Mouse (Mus musculus) frontal cortex, adult (tissue): ENCODE measurements at regions not wholly inside any gene's neighbourhood (a gene's known extent, or its start where the extent isn't known, plus 50 kb on each side); places are given as distances from the start of the nearest gene placed in this dataset.

ENCODE experiments used
- ATAC-seq: cut with Nextera tagmentation; 2 replicates; pipeline ENCODE4 v1.9.2; 2017; ENCODE audit warnings: mild to moderate bottlenecking, moderate library complexity, mixed read lengths; ENCODE audit not compliant: low TSS enrichment

DNA sequence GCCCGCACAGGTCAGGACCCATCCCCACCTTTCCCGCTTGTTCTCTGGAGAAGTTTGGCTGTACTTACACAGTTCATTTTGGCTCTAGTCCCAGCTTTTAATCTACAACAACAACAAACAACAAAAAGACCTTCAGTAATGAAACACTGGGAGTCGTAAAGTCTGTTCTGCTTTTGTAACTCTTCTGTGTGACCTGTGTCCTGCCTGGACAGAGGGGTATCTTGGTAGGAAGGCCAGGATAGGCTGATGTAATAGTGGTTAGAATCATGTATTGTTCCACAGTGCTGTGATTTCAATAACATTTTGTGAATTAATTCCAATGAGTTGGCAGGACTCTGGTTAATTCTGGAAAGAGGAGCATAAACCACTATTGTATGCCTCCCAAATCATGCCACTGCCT, 136.9 kb downstream of the Barhl2 start:
- no peak for ATAC-seq

DNA sequence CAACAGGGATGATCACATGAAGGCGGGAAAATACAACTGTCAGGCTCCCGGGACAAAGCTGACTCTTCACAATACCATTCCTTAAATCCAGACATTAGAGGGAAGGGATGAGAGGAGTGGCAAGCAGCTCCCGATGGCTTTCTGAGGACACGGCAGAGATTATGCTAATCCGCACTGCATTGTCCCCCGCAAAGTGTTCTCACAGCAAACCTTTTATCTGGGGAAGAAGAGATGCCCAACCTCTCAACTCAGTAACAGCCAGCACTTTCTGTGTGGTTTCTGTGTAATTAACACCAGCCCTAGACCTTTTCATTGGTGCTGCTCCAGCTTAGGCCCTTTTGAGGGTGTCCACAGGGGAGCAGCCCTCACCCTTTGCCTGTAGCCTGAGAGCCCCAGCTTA, 137.9 kb downstream of the Barhl2 start:
- no peak for ATAC-seq

DNA sequence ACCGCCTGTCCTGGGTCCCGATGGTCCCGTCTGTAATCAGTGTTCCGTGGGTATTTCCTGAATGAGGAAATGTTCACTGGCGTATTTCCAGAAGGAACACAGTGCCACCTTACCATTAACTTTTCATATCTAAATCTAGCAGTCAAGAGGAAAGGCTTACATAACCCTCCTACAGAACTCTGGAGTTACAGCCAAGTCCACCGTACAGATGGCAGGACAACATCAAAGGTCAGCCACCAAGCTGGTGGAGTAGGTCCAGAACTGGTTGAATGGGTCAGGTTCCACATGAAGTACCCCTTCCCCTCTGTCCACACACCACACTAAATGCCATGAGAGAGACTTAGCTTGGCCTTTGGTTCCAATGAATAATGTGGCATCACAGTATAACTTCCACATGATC, 139.7 kb downstream of the Barhl2 start:
- ATAC-seq, result no peak

DNA sequence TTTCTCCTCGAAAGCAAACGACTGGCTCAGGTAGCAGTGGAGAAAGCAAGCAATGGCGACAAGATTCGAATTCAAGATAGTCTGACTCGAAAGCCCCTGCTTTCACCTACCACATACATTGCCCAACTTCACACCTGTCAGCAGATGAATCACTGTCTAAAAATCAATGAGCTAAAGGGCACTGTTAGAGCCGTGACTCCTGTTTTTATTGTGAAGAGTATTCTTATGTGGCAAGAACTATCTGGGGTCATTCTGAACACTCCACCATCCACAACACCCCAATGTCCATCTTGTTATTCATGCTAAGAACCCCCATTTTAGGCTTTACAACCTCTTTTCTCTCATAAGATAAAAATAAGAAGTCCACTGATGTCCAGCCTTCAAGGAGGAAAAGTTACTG, 144.1 kb downstream of the Barhl2 start:
- ATAC-seq, result no peak

GRCm38 (mm10) chr5:106301372-106301771, 156.6 kb downstream of the Barhl2 start:
- no peak for ATAC-seq

- ATAC-seq, result no peak
Measured at GRCm38 (mm10) chr5:106296721-106297120, 161.2 kb downstream of the Barhl2 start.

DNA sequence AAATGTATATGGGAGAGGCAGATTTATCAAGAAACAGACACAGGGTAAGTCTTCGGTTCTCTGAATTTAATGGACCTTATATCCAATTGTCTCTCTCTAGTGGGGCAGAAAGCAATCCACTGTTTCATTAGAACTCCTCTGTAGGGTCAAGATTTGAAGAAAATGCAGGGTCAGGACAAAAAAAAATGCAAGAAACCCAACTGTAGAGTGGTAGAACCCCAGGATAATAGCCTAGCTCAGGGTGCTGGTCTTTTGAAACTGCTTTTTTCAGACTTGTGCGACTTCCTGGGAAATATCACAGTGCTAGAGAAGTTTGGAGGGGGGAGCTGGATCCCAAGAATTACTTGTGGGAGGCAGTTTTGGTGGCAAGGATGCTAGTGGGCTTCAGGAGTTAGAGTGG, 162.0 kb downstream of the Barhl2 start:
- ATAC-seq, result no peak

GRCm38 (mm10) chr5:106295538-106295937, 162.4 kb downstream of the Barhl2 start:
- ATAC-seq, result no peak

DNA sequence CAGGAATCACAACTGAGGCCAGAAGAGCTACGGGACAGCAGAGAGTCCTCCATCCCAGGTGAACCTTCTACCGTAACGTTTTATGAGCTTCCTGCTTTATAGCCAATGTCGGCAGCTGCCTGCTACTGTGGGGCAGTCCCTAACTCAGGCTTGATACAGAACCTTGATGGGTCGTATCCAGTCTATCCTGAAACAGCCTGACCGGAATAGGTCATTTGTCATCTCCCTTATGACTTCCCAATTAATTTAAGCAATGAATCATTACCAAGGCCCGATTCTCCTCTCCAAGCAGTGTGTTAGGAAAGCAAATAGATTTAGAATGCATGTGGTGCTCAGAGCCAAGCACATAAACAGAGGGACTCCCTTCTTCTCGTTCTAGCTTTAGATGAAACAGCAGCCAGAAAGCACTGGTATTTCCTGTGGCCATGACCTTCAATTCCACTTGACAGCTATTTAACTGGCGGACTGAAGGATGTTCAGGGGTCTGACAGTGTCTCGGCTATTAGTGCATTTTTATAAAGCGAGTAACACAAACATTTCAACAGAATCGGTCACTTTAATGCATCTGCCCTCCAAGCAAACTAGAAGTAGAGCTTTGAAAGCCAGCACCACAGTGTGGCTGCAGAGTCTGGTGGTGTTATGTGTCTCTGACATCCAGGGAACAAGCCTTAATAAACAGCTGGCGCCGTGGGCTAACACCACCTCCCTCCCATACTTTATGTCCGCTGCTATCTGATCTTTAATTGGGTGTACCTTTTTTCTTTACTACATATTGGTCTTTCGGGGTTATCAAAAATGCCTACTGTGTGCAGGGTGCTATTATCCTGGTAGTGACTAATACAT, 165.4 kb downstream of the Barhl2 start:
- no peak for ATAC-seq

DNA sequence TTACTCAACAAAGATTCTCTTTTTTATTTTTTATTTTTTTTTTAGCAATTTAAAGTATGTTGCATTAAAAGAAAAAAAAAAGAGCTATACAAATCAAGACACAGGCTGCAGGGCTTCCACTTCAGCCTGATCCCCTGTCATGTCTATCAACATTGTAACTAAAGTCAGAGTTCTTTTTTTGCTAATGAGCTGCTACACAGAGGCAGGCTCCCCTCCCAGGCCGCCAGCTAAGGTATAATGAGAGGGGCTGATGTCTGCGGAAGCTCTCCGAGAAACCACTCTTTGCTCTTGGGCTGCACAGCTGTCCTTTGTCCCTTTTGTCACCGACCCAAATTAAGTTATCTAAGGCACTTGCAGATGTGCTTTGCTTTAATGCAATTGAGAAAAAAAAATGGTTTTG, 172.8 kb downstream of the Barhl2 start:
- no peak for ATAC-seq

GRCm38 (mm10) chr5:106284731-106285130, 173.2 kb downstream of the Barhl2 start:
- no peak for ATAC-seq

- ATAC-seq, result no peak
Measured at GRCm38 (mm10) chr5:106282646-106283045, 175.3 kb downstream of the Barhl2 start.

GRCm38 (mm10) chr5:106277786-106278185, 180.2 kb downstream of the Barhl2 start:
- no peak for ATAC-seq

GRCm38 (mm10) chr5:106277231-106277630, 180.7 kb downstream of the Barhl2 start:
- ATAC-seq, result no peak

- peak; percentile 97 for ATAC-seq
Measured at GRCm38 (mm10) chr5:106276186-106276585, 181.8 kb downstream of the Barhl2 start.

DNA sequence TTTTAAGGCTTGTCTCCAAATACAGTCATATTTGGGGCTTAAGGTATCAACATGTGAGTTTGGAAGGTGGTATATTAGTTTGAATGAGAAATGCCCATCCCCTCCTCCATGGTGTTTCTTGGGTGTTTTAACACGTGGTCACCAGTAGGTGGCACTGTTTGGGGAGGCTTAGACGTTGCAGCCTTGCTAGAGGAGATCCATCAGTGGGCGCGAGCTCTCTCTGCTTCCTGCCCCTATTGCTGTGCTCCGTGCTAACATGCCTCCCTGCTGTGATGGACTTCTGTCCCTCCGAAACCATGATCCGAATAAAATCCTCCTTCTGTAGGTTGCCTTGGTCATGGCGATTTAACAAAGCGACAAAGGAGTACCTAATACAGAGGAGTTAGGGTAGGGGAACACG, 183.3 kb downstream of the Barhl2 start:
- no peak for ATAC-seq

GRCm38 (mm10) chr5:106264536-106264935, 193.4 kb downstream of the Barhl2 start:
- ATAC-seq, result no peak

- no peak for ATAC-seq
Measured at GRCm38 (mm10) chr5:106257179-106257578, 200.8 kb downstream of the Barhl2 start.

DNA sequence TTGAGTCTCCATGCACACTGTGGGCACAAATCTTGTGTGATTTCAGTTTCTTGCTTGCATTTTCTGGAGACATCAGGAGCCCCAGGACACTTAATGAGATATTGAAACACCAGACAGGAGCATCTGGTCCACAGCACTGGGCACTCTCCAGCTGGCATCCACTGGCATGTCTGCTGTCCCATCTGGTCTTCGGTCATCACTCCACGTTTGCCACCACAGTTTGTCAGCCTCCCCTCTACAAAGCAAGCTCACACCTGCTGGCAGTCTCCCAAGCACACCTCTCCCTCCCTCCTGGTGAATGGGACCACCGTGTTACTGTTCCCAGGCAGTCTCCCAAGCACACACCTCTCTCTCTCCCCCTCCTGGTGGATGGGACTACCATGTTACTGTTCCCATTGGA, 228.8 kb downstream of the Barhl2 start:
- no peak for ATAC-seq

DNA sequence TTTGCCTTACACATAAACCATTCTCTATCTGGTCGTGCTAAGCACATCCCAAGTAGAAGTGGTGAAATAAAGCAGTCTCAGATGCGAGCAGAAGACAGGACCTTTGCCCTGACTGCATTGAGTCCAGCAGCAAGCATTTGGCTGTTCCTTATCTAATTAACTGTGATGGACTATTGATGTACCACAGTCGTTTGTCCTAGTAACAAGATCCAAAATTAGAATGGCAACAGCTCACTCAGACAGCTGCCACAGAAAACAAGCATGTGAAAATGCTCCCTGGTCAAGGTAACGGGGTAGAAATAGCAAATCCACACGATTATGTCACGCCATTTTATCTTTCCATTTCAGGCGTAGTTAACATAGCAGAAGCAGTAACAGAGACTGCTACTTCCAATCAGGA, 233.8 kb downstream of the Barhl2 start:
- no peak for ATAC-seq

GRCm38 (mm10) chr5:106209543-106209942, 248.4 kb downstream of the Barhl2 start:
- no peak for ATAC-seq

- no peak for ATAC-seq
Measured at GRCm38 (mm10) chr5:106207706-106208105, 250.3 kb downstream of the Barhl2 start.

GRCm38 (mm10) chr5:106205724-106206123, 252.2 kb downstream of the Barhl2 start:
- no peak for ATAC-seq

- ATAC-seq, result peak; percentile 91
Measured at GRCm38 (mm10) chr5:106200631-106201030, 257.3 kb downstream of the Barhl2 start.
